Mouse (Mus musculus) embryo, embryonic 11.5 days (tissue): Measurements from ENCODE around the gene Acvr2a.

Experiments
- DNase-seq: peaks from one replicate; pipeline ENCODE4 v3.0.0-alpha.2; 2012; ENCODE audit warnings: low read depth, low spot score

The Acvr2a gene

GRCm38 (mm10) chr2:48868199-48868913 lies 54.4 kb downstream of the Acvr2a start:
- no peak for DNase-seq

GRCm38 (mm10) chr2:48885945-48886344 lies 72.0 kb downstream of the Acvr2a start:
- DNase-seq: peak; percentile 63

GRCm38 (mm10) chr2:48895186-48895585 lies 81.3 kb downstream of the Acvr2a start:
- DNase-seq: no peak

GRCm38 (mm10) chr2:48908866-48909265 lies 95.0 kb downstream of the Acvr2a start:
- DNase-seq: no peak

DNA sequence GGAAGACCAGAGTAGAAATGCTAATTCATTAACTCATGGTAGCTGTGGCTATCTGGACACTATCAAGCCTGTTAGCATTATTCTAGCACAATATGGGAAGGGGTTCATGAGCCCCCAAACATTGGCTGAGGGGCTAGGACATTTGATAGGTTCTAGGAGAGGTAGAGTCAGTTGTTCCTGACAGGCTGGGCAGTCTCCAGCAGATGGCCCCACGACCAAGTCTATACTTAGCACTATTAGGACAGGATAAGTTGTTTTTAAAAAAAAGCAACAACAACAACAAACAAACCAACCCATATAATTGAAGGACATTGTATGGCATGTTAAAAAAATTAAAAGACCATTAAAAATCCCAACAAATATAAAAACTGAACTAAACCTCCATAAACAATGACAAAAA lies 100.3 kb downstream of the Acvr2a start:
- no peak for DNase-seq

DNA sequence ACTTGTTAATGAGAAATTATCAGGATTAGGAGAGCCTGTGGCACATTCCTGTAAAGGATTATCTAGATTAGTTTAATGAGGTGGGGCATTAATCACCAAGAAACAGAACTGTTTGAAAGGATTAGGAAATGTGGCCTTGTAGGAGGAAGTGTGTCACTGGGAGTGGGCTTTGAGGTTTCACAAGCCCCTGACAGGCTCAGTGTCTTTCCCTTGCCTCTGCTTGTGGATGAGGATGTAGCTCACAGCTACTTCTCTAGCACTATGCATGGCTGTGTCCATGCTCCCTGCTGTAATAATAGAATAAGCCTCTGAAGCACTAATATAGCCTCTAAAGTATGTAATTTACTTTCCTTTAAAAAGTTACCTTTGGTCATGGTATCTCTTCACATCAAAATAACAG lies 101.9 kb downstream of the Acvr2a start:
- no peak for DNase-seq

DNA sequence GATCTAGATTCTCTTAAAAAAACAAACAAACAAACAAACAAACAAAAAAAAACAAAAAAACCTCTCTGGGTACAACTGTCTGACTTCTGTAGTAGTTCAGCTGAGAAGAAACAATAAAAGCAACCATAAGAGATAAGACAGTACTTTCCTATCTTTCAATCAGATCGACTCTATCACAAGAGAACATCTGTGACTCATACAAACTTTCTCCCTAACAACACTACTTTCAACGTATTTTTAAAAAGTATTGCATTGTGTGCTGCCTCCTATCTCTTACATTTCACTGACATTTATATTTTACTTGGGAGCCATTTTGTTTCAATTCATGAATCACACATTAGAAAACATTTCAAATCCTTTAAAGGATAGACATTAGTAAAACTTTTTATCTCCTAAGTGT lies 121.1 kb downstream of the Acvr2a start:
- DNase-seq: no peak

GRCm38 (mm10) chr2:48947761-48948160 lies 133.9 kb downstream of the Acvr2a start:
- DNase-seq: no peak

GRCm38 (mm10) chr2:48948841-48949584 lies 135.1 kb downstream of the Acvr2a start, which contains the start of gene Mbd5:
Gene Mbd5 (plus strand): TSS chr2:48949508.
- peak; percentile 97 for DNase-seq

DNA sequence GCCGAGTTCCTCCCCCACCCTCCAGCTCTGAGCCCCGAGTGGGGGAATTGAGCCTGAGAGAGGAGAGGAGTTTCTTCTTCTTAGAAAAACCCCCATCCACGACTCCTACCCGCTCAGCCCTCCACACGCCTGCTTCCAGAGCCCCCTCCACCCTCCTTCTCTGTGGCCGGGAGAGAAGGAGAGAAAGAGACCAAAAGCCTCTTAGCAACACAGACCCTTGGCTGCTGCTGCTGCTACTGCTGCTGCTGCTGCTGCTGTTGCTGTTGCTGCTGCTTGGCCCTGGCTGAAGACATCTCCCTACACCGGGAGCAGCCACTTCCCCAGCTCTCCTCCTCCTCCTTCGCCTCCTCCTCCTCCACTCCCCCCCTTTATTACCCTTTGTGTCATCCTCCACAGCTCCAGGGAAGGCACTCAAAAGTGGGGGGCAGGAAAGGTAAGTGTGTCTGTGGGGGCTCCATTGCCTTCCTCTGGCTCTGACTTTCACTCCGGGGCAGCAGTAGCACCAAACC lies 135.9 kb downstream of the Acvr2a start:
- DNase-seq: peak; percentile 32

- DNase-seq: no peak
Measured at GRCm38 (mm10) chr2:48950252-48950315, 136.2 kb downstream of the Acvr2a start, which contains the start of gene Orc4. Gene Orc4 (minus strand): TSS chr2:48950277.

DNA sequence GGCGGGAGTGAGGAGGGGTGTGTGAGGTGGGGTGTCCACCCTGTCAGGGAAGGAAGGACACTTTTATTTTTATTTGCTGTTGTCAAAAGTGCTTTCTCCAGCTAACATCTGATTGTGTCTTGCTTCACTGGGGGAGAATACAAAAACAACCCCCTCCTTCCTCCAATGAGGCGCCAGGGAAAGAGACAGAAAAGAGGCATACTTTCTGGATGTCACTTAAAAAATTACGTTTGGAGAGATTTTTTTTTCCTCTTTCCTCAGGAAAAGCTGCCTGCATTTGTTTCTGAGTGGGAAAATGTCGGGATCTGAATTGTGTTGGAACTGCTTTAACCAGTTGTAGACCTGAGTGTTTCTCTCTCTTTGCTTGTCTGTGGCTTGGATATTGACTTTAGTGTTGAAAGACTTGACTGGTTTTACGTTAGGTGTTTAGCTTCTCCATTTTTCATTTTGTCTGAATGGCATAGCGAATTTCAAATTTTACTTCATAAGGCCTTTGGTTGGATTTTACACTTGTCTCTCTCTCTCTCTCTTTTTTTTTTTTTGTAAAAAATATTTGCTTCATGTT lies 136.5 kb downstream of the Acvr2a start:
- no peak for DNase-seq
